Mouse (Mus musculus): Measurements from ENCODE around the gene Tex14.
"Not testable (repeated sequence)": the region's sequence is repeated elsewhere in the genome, so short reads cannot be mapped to it uniquely, and the experiment has no call there.

Tex14 gene

DNA sequence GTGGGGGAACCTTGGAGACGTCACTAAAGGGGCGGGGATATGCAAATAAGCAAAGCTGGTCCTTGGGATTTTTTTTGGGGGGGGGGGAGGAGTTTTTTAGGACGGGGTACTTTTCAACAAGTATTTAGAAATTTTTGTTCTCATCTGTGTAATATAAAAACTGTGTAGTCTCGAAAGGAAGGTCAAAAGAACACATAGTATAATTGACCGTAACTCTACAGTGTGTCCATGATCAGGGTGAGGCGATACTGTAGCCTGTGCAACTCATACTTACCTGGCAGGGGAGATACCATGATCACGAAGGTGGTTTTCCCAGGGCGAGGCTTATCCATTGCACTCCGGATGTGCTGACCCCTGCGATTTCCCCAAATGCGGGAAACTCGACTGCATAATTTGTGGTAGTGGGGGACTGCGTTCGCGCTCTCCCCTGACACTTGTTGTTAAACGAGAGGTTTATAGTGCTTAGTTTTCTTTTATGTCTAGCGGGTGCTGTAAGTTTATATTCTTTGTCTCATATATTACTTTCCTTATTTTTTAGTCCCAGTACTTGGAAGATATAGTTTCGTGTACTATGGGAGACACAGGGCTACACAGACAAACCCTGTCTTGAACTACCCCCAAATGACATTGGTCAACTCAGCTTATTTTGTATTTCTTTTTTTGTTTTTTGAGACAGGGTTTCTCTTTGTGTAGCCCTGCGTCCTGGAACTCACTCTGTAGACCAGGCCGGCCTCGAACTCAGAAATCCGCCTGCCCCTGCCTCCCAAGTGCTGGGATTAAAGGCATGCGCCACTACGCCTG, 21.8 kb downstream of the Tex14 start:
- DNase-seq (ENCODE audit: extremely low spot score): peak; percentile 91

DNA sequence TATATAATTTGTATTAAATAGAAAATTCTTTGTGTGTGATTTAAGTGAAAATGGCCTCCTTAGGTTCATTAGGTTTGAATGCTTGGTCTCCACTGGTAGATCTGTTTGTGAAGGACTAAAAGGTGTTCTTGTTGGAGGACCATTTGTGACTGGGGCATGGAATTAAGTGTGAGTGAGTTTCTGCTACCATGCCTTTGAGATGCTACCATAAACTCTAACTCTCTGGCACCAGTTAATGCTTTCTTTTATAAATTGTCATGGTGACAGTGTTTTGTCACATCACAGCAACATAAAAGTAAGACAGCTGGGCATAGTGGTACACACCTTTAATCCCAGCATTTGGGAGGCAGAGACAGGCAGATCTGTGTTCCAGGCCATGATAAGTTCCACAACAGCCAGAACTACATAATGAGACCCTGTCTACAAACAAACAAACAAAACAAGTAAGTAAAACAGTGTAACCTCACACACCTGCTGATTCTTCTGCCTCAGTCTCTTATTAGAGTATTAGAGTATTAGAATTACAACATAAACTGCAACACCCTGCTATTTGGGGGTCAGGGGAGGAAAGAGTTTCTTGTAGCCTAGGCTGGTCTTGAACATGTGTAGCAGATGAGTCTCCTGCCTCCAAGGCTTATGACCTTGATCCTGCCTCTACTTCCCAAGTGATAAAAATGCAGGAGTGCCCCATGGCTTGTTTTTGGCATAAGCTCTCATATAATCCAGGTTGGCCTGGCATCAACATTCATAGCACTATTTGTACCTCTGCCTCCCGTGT, 22.6 kb downstream of the Tex14 start:
- DNase-seq (ENCODE audit: extremely low spot score): no peak

DNA sequence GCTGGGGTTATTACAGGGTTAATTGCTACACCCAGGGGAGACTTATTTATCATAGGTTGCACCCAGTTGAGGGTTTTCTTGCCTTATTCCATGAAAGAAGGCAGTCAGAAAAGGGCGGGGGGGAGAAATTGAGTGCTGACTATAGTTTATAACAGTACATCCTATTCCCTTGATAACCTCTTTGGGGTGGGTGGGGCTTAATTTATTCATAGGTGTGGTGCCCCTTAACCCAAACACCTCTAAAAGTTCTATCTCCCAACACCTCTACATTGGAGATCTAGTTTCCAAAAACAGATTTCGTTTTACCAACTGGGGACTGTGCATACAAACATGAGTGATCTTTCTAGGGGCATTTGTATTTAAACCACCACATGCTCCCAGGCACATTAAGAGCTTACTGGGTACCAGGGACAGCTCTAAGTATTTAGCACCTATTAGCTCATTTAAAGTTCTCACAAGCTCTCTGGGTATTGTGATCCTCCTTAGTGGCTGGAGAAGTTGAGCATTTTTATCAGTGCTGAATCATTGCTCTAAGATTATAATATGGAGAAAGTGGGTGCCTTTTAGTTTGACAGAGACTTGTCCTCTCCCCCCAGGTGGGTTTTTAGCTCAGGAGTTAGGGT, 23.3 kb downstream of the Tex14 start:
- DNase-seq (ENCODE audit: extremely low spot score): no peak

DNA sequence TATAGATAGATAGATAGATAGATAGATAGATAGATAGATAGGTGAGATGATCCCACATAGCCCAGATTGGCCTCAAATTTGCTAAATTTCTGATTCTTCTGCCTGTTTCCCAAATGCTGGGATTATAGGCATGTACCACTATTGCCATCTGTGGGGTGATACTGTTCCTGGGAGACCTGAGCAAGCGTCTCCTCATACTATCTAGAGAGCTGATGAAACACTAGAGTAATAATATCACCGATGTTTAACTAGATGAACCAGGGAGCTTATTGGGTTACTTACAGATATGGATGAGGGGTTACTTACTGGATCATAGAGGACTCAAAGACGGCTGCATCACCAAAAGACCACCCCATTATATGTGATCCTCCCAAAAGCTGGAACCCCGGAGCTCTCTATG, 24.5 kb downstream of the Tex14 start:
- no peak for DNase-seq (ENCODE audit: extremely low spot score)

DNA sequence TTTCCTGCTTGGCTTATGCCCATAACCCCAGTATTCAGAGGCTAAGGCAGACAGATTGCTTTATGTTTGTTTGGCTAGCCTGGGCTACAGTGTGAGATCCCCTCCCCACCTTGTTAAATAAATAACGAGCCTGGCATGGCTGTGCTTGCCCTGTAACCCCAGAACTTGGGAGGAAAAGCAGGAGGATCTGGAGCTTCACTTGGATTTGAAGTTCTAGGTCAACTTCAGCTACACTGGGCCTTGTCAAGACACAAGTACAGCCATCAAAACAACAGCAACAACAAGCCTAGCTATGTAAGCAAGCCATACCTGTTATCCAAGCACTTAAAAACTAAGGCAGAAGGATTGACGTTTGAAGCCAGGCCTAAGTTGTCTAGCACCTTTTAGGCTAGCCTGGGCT, 25.5 kb downstream of the Tex14 start:
- no peak for DNase-seq (ENCODE audit: extremely low spot score)

DNA sequence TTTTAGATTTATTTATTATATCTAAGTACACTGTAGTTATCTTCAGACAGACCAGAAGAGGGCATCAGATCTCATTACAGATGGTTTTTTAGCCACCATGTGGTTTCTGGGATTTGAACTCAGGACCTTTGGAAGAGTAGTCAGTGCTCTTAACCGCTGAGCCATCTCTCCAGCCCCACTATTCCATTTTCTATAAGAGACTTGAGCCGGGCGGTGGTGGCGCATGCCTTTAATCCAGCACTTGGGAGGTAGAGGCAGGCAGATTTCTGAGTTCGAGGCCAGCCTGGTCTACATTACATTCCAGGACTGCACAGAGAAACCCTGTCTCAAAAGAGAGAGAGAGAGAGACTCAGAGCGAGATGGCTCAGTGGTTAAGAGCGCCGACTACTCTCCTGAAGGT, 26.9 kb downstream of the Tex14 start:
- not testable (repeated sequence) for DNase-seq (ENCODE audit: extremely low spot score)

DNA sequence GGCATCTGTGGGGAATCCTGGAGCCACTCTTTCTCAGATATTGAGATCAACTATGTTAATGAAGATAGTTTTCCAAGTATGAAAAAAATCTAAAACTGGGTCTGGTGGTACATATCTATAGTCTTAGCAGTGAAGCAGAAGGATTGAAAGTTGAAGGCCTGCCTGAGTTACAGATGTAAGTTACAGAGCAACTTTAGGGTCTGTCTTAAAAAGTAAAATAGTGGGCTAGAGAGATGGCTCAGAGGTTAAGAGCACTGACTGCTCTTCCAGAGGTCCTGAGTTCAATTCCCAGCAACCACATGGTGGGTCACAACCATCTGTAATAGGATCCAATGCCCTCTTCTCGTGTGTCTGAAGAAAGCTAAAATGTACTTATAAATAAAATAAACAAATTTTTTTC, 27.6 kb downstream of the Tex14 start:
- no peak for DNase-seq (ENCODE audit: extremely low spot score)

DNA sequence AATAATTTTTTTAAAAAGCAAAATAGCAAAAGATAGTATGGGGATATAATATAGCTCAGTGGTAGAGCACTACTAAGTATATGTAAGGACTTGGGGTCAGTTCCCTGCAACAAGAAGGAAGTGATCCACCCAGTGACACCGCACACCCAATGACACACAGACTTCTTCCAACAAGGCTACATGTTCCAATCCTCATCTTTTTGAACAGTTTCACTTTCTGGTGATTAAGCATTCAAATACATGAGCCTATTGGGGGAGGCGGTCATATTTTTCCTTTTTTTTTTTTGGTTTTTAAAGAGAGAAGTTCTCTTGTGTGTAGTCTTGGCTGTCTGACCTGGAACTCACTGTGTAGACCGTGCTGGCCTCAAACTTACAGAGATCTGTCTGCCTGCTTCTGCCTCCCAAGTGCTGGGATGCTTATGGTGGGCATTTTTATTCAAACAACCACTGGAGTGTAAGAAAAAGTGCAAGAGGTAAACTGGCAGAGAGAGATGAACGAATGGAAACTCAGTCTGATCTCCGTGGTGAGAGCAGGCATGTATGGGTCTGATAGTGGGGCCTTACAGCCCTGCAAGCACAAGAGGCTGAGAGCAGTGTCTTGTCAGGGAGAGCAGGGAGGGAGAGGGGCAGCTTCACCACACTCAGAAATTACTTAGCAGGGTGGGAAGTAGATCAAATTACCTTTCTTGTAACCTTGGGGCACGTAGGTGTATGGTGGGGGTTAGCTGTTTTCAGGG, 28.2 kb downstream of the Tex14 start:
- no peak for DNase-seq (ENCODE audit: extremely low spot score)

DNA sequence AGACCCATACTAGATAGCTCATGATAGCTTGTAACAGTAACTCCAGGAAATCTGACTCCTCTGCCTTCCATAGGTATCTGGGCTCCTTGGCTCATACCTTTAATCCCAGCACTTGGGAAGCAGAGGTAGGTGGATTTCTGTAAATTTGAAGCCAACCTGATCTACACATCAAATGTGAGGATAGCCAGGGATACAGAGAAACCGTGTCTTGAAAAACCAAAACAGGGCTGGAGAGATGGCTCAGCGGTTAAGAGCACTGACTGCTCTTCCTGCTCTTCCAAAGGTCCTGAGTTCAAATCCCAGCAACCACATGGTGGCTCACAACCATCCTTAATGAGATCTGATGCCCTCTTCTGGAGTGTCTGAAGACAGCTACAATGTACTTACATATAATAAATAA, 30.2 kb downstream of the Tex14 start:
- not testable (repeated sequence) for DNase-seq (ENCODE audit: extremely low spot score)

DNA sequence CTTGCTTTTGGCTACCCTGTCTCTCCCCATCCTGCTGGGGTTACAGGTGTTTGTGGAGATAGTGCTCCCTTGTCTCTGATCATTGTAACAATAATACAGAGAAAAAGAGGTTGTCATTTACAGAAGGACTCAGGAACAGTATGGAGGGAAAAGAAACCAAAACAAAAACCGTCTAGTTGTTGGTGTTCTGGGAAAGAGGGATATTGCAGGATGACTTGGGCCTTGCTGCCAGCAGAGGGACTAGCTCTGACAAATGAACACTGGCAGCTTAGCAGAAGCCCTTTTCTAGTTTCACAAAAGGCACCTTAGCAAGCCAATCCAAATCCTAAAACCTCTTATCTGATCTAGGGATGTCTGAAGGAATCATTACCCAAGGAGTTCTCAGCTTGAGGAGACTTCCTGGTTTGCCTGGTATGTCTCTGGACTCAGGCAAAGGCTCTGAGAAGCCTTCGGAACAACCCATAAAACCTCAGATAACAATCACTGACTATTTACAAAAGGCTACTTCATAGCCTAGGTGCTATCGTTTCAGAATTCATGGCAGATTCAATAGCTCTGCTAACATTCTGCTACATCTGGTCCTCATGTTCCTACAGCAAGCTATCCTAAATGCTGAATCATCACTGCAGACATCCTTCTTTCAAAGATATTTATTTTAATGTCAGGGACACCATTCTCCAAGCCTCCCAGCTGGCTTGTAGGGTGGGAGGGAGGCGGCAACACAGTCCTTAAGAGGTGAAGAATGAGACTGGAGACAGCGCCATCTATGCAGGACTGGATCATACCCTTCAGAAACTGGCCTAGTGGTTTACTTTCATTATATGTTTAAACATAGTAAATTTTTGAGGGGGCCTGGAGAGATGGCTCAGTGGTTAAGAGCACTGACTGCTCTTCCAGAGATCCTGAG, 31.7 kb downstream of the Tex14 start:
- DNase-seq (ENCODE audit: extremely low spot score): no peak

DNA sequence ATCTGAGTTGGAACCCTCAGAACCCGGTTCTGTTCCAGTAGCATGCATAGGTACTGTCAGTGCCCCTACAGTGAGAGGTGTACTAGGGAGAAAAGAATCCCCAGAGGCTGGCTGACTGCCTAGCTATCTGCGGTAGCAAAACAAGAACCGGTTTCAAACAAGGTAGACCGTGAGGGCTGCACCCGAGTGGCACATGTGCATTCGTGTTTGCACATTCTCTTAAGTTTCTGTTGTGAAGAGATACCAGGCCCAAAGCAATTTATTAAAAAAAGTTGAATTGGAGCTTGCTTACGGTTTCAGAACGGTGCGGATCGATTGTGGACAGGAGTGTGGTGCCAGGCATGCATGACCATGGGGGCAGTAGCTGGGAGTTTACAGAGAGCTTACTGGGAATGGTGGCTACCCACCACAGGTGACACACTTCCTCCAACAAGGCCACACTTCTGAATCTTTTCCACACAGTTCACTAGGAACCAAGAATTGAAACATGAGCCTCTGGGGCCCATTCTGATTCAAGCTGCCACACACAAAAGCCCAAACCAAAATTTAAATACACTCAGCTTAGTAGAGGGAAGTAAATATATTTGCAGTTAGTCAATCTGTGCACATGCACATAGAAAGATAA, 35.0 kb downstream of the Tex14 start:
- DNase-seq (ENCODE audit: extremely low spot score): no peak

DNA sequence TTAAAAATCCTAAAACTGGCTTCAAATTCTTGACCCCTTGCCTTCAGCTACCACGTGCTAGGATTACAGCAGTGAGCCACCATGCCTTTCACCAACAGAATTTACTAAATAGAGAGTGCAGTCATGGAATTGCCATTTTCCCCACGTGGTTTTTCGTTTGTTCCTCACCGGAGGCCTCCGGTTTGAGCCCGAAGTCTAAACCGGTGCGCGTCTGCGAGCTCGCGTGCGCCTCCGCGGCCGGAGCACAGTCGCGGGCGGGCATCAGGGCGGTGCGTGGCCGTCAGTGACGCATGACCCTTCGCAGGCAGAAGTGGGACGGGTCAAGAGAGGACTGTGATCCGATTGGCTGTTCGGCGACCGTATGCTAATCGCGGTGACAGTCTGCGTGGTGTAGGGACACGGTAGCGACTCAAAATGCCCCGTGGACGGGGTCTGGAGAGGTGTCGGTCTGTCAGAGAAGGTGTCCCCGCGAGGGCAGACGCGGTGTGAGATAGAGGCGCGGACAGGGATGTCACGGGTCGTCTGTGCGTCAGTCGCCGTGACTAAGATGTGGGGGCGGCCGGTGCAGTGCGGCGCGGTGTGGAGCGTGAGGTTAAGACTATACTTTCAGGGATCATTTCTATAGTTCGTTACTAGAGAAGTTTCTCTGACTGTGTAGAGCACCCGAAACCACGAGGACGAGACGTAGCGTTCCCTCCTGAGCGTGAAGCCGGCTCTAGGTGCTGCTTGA, 37.9 kb downstream of the Tex14 start:
- peak; percentile 85 for DNase-seq (ENCODE audit: extremely low spot score)

DNA sequence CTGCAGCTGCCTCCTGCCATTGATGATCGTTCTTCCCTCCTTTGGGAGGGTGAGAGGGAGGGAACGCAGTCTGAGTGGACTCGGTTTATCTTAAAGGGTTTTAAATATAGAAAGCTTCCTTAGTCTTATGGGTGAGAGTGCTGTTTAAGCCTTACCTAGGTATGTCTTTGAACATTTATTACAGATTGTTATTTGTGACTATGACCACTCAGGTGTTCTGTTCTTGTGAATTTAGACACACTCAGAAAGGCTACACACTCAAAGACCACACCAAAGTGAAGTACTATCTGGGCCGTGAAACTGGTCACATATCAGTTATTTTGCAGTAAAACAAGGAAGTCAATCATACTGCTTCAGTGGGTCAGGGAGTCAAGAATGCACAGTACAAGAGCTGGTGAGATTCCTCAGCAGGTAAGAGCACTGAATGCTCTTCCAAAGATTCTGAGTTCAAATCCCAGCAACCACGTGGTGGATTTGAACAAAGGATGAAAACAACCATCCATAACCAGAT, 38.6 kb downstream of the Tex14 start:
- peak; percentile 88 for DNase-seq (ENCODE audit: extremely low spot score)

DNA sequence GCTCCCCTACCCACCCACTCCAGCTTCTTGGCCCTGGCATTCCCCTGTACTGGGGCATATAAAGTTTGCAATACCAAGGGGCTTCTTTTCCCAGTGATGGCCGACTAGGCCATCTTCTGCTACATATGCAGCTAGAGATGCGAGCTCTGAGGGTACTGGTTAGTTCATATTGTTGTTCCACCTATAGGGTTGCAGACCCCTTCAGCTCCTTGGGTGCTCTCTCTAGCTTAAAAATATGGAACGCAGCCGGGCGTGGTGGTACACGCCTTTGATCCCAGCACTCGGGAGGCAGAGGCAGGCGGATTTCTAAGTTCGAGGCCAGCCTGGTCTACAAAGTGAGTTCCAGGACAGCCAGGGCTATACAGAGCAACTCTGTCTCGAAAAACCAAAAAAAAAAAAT, 39.2 kb downstream of the Tex14 start:
- DNase-seq (ENCODE audit: extremely low spot score): not testable (repeated sequence)

DNA sequence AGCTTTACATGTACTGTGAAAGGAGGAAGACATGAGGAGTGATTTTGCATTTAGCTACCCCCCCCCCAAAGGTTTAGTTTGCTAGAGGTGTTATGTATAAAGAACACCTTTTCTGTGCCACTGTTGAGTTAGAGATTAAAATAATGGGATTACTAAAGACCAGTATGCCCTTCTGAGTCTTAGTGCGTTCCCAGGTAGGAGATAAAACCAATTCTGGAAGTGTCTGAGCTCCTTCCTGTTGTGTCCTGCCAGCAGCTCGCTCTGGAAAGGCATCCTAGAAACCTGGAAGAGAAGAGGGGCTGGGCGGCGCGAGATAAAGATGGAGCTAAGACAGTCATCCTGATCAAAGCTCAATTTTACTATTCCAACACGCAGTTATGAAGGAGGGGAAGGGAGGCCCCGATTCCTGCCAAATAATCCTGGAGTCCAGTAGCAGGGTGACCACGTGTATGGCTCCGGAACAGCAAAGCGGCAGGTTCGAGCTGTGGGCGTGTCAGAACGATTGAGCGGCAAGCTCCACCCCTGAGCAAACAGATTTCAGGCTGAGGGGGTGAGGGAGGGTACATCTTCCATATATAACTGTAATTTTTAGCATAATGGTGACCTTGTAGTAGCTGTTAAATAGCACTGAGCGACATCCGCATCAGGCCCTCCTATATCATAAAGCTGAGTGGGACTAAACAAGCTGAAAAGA, 40.0 kb downstream of the Tex14 start:
- DNase-seq (ENCODE audit: extremely low spot score): no peak

DNA sequence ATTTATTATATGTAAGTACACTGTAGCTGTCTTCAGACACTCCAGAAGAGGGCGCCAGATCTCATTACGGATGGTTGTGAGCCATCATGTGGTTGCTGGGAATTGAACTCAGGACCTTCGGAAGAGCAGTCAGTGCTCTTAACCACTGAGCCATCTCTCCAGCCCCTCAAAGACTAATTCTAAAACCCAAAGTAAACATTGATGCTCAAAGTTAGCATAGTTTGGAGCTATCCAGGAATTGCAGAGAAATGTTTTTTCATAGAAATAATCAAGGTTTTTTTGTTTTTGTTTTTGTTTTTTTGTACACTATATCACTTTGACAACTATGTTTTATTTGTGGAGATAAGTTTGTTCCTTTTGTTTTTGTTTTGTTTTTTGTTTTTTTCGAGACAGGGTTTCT, 40.7 kb downstream of the Tex14 start:
- not testable (repeated sequence) for DNase-seq (ENCODE audit: extremely low spot score)

DNA sequence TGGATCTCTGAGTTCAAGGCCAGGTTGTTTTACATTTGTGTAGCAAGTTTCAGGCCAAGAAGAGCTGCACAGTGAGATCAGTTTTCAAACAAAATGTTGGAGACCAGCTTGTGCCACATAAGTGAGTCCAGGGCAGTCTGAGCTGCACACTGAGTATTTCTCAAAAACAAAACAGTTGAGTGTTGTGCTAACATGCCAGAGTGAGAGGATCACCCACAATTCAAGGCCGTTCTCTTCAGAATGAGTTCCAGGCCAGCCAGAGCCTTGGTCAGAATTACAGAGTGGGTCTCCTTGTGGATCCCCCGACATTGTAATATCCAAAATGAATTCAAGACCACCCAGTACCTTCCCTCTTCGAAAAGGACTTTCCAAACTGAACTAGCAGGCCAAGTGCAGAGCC, 41.3 kb downstream of the Tex14 start:
- no peak for DNase-seq (ENCODE audit: extremely low spot score)

DNA sequence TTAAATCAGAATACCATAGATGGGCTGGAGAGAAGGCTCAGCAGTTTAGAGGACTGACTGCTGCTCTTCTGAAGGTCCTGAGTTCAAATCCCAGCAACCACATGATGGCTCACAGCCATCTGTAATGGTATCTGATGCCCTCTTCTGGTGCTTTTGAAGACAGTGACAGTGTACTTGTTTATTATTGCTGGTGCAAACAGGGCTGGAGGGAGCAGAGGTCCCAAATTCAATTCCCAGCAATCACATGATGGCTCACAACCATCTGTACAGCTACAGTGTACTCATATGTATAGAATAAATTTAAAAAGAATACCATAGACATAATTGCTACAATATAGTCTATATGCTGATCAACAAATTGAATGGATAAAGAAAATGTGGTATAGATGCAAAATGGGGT, 42.6 kb downstream of the Tex14 start:
- no peak for DNase-seq (ENCODE audit: extremely low spot score)

DNA sequence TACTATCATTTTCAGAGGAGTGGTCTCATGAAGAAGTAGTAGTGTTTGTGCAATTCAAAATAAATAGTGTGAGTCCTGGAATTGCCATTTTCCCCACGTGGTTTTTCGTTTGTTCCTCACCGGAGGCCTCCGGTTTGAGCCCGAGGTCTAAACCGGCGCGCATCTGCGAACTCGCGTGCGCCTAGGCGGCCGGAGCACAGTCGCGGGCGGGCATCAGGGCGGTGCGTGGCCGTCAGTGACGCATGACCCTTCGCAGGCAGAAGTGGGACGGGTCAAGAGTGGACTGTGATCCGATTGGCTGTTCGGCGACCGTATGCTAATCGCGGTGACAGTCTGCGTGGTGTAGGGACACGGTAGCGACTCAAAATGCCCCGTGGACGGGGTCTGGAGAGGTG, 43.2 kb downstream of the Tex14 start:
- peak; percentile 78 for DNase-seq (ENCODE audit: extremely low spot score)
